Mouse (Mus musculus): ENCODE data around the gene Btk. TPM values are rescaled to one million over a fixed set of nuclear protein-coding genes. Genes with fewer than 3 reads are reported as not detected.

The Btk gene
- polyA plus RNA-seq (2015; fragmentation: Nextera tagmentation; extraction: Ambion mirVana): 0.28 and 0.45 TPM in 2 replicates

DNA sequence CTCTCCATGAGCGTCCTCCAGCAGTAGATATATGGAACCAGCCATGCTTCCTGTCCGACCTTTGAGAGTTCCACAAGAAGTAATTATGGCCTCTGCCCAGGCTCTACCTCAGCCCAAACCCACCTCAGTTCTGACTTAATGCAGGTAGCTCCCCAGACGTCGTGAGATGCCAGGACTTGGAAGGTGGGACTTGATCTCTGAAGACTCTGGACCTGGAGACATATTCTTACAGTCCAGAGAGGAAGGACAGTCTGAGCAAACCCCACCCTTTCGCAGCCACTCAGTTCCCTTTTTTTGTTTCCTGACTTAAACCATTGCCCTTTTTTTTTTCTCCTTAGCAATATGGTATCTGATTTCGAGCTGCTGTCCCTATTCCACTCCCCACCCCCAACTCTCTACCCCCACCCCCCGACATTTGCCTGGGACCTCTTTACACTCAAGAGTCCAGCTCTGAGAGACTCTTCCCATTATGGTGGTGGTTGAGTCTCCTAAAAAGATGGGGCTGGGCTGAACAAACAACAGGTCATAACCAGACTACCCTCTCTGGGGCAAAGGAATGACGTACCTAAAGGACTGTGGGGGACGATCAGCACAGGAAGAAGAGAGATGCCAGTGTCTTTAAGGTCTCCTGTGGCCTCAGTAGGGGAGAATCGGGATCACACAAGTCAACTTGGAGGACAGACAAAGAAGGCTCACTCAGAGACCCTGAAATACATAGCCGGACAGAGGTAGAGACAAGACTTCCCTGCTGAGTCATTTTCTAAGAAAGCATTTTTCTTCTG is at the start of gene Btk:
Gene Btk (minus strand): TSS at position 683 of the 782 bp plus-strand sequence.
- no peaks in the 10 kb centered on the region for H3K36me3 ChIP-seq
- no peak within 1 kb of the TSS for H3K9ac ChIP-seq (replicated peaks)
- H3K4me3 ChIP-seq: no peak within 1 kb of the TSS
- WGBS: 83% methylated on average over 11 of the region's 11 CpGs
- H3K4me1 ChIP-seq: peaks cover 14% of the 10 kb centered on the region
- H3K4me2 ChIP-seq (replicated peaks): no peak within 1 kb of the TSS
- no peaks in the 10 kb centered on the region for H3K9me3 ChIP-seq
- no peaks in the 10 kb centered on the region for H3K27me3 ChIP-seq
- ATAC-seq (replicated peaks): no peak
- no peak within 1 kb of the TSS for H3K27ac ChIP-seq (replicated peaks)

DNA sequence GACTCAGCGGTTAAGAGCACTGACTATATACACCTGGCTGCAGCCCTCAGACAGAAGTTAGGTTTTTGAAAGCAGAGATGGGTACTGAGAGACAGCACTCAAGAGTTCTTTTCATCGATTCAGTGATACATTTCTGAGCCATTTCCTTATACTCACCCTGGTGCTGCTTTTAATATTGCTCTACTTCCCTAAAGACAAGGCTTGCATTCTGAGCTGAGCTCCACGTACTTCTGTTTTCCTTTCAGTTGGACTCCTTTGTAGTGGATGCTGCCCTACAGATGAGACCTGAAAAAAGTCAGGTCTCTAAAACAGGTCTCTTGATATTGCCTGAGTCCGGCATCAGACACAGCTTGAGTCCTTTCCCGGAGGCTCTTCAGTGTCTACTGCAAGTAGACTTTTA is 49.3 kb upstream of the Btk start:
- no peak overlapping the region for H3K4me3 ChIP-seq
- 91% methylated on average over 5 of the region's 5 CpGs for WGBS
- no peaks in the 10 kb centered on the region for H3K9me3 ChIP-seq
- no peak for ATAC-seq (replicated peaks)
- no peak overlapping the region for H3K9ac ChIP-seq (replicated peaks)
- H3K27ac ChIP-seq (replicated peaks): no peak overlapping the region
- no peaks in the 10 kb centered on the region for H3K36me3 ChIP-seq
- H3K4me2 ChIP-seq (replicated peaks): no peak overlapping the region
- H3K27me3 ChIP-seq: no peaks in the 10 kb centered on the region
- no peaks in the 10 kb centered on the region for H3K4me1 ChIP-seq

DNA sequence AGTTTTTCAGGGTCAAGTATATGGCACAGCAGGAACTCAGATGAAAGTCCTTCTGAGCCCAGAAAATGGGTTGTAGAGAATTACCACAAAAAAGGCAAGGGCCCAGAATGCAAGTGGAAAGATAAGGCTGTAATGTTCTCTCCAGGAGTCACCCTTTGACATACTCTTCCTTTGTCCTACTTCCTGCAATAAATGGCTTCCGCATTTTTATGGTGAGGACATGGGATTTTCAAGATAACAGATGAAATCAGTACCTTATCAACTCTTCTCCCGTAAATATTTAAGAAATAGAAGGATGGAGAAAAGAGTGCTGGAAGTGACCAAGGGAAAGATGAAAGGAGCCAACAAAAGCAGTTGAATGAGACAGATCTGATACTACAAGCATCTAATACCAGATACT is 44.8 kb upstream of the Btk start:
- Histone ChIP-seq H3K36me3 (no peaks in the 10 kb centered on the region), H3K27ac (replicated peaks) (no peak overlapping the region), H3K4me2 (replicated peaks) (no peak overlapping the region), H3K4me3 (no peak overlapping the region), H3K4me1 (no peaks in the 10 kb centered on the region), H3K9me3 (no peaks in the 10 kb centered on the region), H3K27me3 (no peaks in the 10 kb centered on the region), H3K9ac (replicated peaks) (no peak overlapping the region)
- ATAC-seq (replicated peaks): no peak
- 91% methylated on average over 2 of the region's 2 CpGs for WGBS

DNA sequence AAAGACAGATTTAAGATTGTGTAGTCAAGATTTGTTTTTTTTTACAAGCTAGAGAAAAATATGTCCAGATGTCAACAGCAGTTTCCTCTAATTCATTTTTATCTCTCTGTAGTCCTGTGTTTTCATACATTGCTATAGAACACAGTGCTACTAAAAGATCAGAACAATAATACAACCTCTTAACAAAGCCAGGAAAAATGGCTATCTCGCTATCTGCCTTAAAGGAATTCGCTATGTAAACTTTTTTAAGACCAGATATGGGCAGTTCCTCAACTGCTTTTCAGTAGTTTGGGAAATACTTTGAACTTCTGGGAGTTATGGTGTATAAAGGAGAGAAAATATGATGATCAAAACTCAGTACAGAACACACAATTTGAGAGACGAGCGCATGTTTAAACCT is 40.0 kb upstream of the Btk start:
- H3K4me3 ChIP-seq: no peak overlapping the region
- H3K27ac ChIP-seq (replicated peaks): no peak overlapping the region
- peaks cover 10% of the 10 kb centered on the region; the same call in 1 of the 2 replicates for H3K4me1 ChIP-seq
- H3K9ac ChIP-seq (replicated peaks): no peak overlapping the region
- H3K9me3 ChIP-seq: no peaks in the 10 kb centered on the region
- no peaks in the 10 kb centered on the region for H3K27me3 ChIP-seq
- H3K4me2 ChIP-seq (replicated peaks): no peak overlapping the region
- 88% methylated on average over 4 of the region's 4 CpGs for WGBS
- no peak for ATAC-seq (replicated peaks)
- H3K36me3 ChIP-seq: no peaks in the 10 kb centered on the region

DNA sequence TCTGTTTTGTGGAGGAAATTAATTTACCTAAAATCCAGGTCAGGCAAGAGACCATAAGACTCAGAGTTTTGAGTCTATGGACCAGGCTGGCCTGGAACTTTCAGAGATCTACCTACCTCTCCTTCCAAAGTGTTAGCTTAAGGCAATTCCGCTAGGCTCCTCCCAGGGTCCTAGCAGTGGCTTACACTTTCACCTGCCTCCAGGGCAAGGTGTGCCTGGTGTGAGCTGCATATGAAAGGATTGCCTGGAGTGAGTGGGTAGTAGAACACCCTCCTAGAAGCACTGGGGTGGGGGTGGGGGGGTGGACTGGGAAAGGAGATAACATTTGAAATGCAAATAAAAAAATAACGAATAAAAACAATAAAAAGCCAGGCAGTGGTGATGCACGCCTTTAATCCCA is 38.3 kb upstream of the Btk start:
- Histone ChIP-seq H3K27me3 (no peaks in the 10 kb centered on the region), H3K9ac (replicated peaks) (no peak overlapping the region), H3K4me2 (replicated peaks) (no peak overlapping the region), H3K9me3 (no peaks in the 10 kb centered on the region), H3K4me3 (no peak overlapping the region), H3K4me1 (peaks cover 10% of the 10 kb centered on the region; the same call in 1 of the 2 replicates), H3K27ac (replicated peaks) (no peak overlapping the region), H3K36me3 (no peaks in the 10 kb centered on the region)
- 81% methylated on average over 3 of the region's 3 CpGs for WGBS
- ATAC-seq (replicated peaks): no peak

DNA sequence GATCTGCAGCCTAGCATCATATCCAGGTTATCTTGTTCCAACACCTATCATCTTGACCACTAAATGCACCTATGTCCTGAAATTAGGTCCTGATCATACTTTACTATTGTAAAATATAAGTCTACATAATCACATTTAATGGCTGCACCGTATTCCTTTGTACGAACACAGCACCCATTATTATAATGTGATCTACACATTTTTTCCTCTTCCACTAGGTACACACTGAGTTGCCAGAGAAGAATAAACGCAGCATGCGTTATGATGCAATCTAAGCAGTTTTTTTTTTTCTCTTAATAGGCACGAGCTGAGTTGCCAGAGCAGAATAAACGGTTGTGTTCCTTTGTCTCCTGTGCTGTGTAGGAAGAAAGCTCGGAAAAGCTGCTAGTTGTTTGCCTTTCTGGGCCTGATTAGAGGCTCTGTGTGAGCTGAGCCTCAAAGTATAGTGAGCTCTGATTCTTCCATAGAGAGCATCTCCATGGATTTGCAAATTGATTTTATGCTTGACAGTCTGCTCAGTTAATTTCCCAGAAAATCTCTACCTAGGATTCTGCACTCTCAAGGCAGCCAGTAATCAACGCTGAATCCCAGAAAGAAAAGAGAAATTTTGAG is 37.0 kb upstream of the Btk start:
- H3K27me3 ChIP-seq: no peaks in the 10 kb centered on the region
- 24% methylated on average over 8 of the region's 8 CpGs for WGBS
- peak overlapping the region; percentile 15; the same call in 1 of the 2 replicates for H3K4me2 ChIP-seq (replicated peaks)

DNA sequence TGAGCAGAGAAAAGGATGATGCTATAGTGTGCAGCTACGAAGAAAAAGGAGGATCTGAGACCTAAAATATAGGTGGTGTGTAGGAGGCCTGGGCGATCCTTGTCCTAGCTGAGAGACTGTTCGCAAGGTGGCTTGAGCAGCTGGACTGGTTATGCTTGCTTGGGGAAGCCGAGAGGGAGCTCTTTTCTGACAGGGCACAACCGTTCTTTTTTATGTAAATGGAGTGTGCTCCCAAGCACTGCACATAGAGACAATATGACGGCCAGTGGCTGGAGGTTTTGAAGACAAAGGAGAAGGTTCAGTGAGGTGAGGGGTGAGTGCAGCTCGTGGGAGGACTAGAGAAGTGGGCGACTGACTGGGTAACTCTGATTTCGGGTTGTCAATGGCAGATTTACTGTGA is 36.3 kb upstream of the Btk start:
- ATAC-seq (replicated peaks): peak; percentile 60
- H3K27ac ChIP-seq (replicated peaks): peak overlapping the region; percentile 77
- H3K4me1 ChIP-seq: peaks cover 10% of the 10 kb centered on the region; the same call in 1 of the 2 replicates
- H3K27me3 ChIP-seq: no peaks in the 10 kb centered on the region
- H3K9ac ChIP-seq (replicated peaks): no peak overlapping the region
- WGBS: 31% methylated on average over 9 of the region's 9 CpGs
- no peak overlapping the region for H3K4me3 ChIP-seq
- peak overlapping the region; percentile 3; the same call in 1 of the 2 replicates for H3K4me2 ChIP-seq (replicated peaks)
- H3K36me3 ChIP-seq: no peaks in the 10 kb centered on the region
- no peaks in the 10 kb centered on the region for H3K9me3 ChIP-seq

More for the DNA sequence above, 37.0 kb upstream of the Btk start:
- ATAC-seq (replicated peaks): peak; percentile 71; the same call in 1 of the 2 replicates
- no peak overlapping the region for H3K4me3 ChIP-seq
- H3K4me1 ChIP-seq: peaks cover 10% of the 10 kb centered on the region; the same call in 1 of the 2 replicates
- no peak overlapping the region for H3K9ac ChIP-seq (replicated peaks)
- H3K36me3 ChIP-seq: no peaks in the 10 kb centered on the region
- peak overlapping the region; percentile 77 for H3K27ac ChIP-seq (replicated peaks)
- H3K9me3 ChIP-seq: no peaks in the 10 kb centered on the region

DNA sequence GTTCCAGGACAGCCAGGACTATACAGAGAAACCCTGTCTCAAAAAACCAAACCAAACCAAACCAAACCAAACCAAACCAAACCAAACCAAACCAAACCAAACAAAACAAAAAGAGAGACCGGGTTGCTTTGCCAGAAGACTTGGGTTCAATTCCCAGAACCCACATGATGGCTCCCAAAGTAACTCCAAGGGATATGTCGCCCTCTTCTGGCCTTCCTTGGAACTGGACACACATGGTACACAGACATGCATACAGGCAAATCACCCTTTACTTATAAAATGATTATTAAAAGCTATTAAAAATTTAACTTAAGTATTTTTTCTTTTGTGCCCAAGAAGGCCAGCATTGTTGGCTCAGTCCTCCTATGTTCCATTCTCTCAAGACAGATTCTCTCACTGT is 30.9 kb upstream of the Btk start:
- Histone ChIP-seq H3K27ac (replicated peaks) (no peak overlapping the region), H3K27me3 (no peaks in the 10 kb centered on the region), H3K9ac (replicated peaks) (no peak overlapping the region), H3K9me3 (no peaks in the 10 kb centered on the region), H3K36me3 (no peaks in the 10 kb centered on the region), H3K4me1 (peaks cover 3% of the 10 kb centered on the region; the same call in 1 of the 2 replicates), H3K4me3 (no peak overlapping the region), H3K4me2 (replicated peaks) (no peak overlapping the region)
- WGBS: 83% methylated on average over 2 of the region's 2 CpGs
- no peak for ATAC-seq (replicated peaks)

DNA sequence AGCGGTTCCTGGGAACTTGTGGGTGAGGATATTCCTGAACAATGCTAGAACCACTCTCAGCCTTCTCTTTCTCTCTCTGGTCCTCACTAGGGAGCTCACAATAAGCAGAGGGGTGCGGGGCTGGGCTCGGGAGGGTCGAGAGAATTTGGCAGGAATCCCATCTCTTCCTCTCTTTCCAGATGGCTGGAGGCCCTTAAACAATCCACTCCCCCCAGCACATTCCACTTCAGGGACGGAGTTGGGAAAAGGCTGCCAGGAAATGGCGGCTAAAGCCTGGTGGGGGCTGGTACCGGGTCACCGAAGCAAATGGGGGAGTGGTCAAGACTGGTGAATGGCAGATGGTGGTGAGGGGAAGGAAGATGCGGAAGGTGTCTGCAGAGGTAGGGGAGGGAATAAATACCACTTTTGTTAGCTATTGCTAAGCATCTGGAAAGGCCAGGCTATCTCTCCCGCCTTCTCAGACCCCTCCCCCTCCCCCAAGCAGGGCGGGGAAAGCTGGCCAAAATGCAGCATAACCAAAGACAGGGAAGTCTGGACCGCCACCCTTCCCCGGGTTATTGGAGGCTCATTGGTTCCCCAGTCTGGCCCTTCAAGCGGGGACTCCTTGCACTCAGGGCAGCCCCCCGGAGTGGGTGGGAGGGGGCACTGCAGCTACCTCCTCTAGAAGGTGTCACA is 29.1 kb upstream of the Btk start:
- Histone ChIP-seq H3K4me1 (peaks cover 3% of the 10 kb centered on the region; the same call in 1 of the 2 replicates), H3K9ac (replicated peaks) (peak overlapping the region; percentile 28; the same call in 1 of the 2 replicates), H3K9me3 (no peaks in the 10 kb centered on the region), H3K27ac (replicated peaks) (peak overlapping the region; percentile 86), H3K36me3 (no peaks in the 10 kb centered on the region), H3K4me2 (replicated peaks) (peak overlapping the region; percentile 48), H3K4me3 (peak overlapping the region; percentile 37), H3K27me3 (no peaks in the 10 kb centered on the region)
- ATAC-seq (replicated peaks): peak; percentile 89
- WGBS: 27% methylated on average over 15 of the region's 15 CpGs

DNA sequence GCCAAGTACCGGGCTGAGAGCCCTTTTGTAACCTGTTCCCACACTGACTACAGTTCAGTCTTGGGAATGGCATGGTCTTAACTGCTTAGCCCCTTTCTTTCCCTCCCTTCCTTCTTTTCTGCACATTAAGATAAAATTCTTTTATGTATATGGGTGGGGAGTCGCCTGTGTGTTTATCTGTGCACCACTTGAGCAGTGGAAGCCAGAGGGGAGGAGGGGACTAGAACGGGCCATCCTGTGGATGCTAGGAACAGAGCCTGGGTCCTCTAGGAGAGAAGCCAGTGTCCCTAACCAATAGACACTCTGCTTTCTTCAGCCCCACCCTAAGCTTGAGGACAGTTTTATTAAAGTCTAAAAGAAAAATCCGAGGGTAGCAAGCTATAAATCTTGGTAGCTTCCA is 27.6 kb upstream of the Btk start:
- H3K9ac ChIP-seq (replicated peaks): no peak overlapping the region
- no peaks in the 10 kb centered on the region for H3K36me3 ChIP-seq
- no peaks in the 10 kb centered on the region for H3K9me3 ChIP-seq
- no peaks in the 10 kb centered on the region for H3K27me3 ChIP-seq
- peaks cover 3% of the 10 kb centered on the region; the same call in 1 of the 2 replicates for H3K4me1 ChIP-seq
- H3K4me2 ChIP-seq (replicated peaks): no peak overlapping the region
- 81% methylated on average over 4 of the region's 4 CpGs for WGBS
- H3K4me3 ChIP-seq: no peak overlapping the region
- ATAC-seq (replicated peaks): no peak
- H3K27ac ChIP-seq (replicated peaks): no peak overlapping the region

DNA sequence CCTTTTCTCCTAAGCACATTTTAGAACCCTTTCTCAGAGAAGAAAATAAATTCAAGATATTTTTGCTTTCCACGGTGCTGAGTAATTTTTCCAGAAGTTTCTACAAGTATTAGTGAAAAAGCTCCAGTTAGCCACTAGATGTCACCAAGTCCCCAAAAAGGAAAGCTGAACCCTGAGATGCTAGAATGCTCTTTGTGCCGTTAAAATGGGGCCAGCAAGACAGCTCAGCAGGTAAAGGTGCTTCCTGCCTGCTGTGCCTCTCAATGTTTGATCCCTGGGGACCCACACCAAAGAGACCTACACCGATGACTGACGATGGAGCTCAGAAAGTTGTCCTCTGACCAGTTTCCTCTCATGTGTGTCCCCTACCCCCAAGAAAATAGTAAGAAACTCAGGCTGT is 26.1 kb upstream of the Btk start:
- H3K9ac ChIP-seq (replicated peaks): no peak overlapping the region
- ATAC-seq (replicated peaks): no peak
- no peak overlapping the region for H3K4me3 ChIP-seq
- H3K4me1 ChIP-seq: peaks cover 3% of the 10 kb centered on the region; the same call in 1 of the 2 replicates
- no peaks in the 10 kb centered on the region for H3K36me3 ChIP-seq
- no peaks in the 10 kb centered on the region for H3K27me3 ChIP-seq
- no peaks in the 10 kb centered on the region for H3K9me3 ChIP-seq
- WGBS: 28% methylated on average over 4 of the region's 4 CpGs
- no peak overlapping the region for H3K27ac ChIP-seq (replicated peaks)
- no peak overlapping the region for H3K4me2 ChIP-seq (replicated peaks)
